Mouse (Mus musculus): ENCODE data around the gene Shank2. TPM values are rescaled to one million over a fixed set of nuclear protein-coding genes. Genes with fewer than 3 reads are reported as not detected.

Shank2 gene
- total and polyA plus RNA-seq, 3 experiments, result not detected

GRCm38 (mm10) chr7:144132699-144133387 lies 131.1 kb downstream of the Shank2 start:
- Histone ChIP-seq H3K79me2 (ENCODE audit: control insufficient read depth, insufficient read depth, low read length, poor library complexity) (no peaks in the 10 kb centered on the region), H3K27me3 (ENCODE audit: control insufficient read depth in 1 of 2, insufficient read depth in 2 of 2, low read length in 2 of 2) (no peaks in the 10 kb centered on the region), H3K4me1 (ENCODE audit: control insufficient read depth in 1 of 2, insufficient read depth in 2 of 2, low read length in 2 of 2) (no peaks in the 10 kb centered on the region), H3K36me3 (ENCODE audit: control insufficient read depth in 1 of 2, insufficient read depth in 2 of 2, low read length in 2 of 2) (no peaks in the 10 kb centered on the region), H3K27ac (ENCODE audit: control insufficient read depth, low read depth, low read length) (no peak overlapping the region), H3K4me3 (ENCODE audit: control insufficient read depth in 1 of 2, insufficient read depth in 1 of 2, low read depth in 2 of 2, low read length in 2 of 2) (no peak overlapping the region), H3K9ac (ENCODE audit: control insufficient read depth, low read depth, low read length, poor library complexity, severe bottlenecking) (no peak overlapping the region), H3K9me3 (replicated peaks; ENCODE audit: insufficient read depth, low read length) (no peaks in the 10 kb centered on the region)
- TF ChIP-seq ELF1 (IDR thresholded peaks at IDR 0.05; ENCODE audit: low read depth, low read length), result no peak
- TF ChIP-seq ZNF384 (IDR thresholded peaks at IDR 0.05; ENCODE audit: low read depth, low read length), result no peak
- no peak for TF ChIP-seq POLR2AphosphoS5 (IDR thresholded peaks at IDR 0.05; ENCODE audit: borderline replicate concordance, low read depth, low read length)
- TF ChIP-seq GABPA (IDR thresholded peaks at IDR 0.05; ENCODE audit: low read depth, low read length), result no peak
- DNase-seq (ENCODE audit: low read depth, low spot score), result no peak

GRCm38 (mm10) chr7:144133388-144133998 lies 131.8 kb downstream of the Shank2 start:
- no peaks in the 10 kb centered on the region for H3K36me3 ChIP-seq (ENCODE audit: control insufficient read depth in 1 of 2, insufficient read depth in 2 of 2, low read length in 2 of 2)
- no peak for DNase-seq (ENCODE audit: low read depth, low spot score)
- no peaks in the 10 kb centered on the region for H3K4me1 ChIP-seq (ENCODE audit: control insufficient read depth in 1 of 2, insufficient read depth in 2 of 2, low read length in 2 of 2)
- no peaks in the 10 kb centered on the region for H3K79me2 ChIP-seq (ENCODE audit: control insufficient read depth, insufficient read depth, low read length, poor library complexity)
- H3K4me3 ChIP-seq (ENCODE audit: control insufficient read depth in 1 of 2, insufficient read depth in 1 of 2, low read depth in 2 of 2, low read length in 2 of 2), result no peak overlapping the region
- no peaks in the 10 kb centered on the region for H3K27me3 ChIP-seq (ENCODE audit: control insufficient read depth in 1 of 2, insufficient read depth in 2 of 2, low read length in 2 of 2)
- H3K27ac ChIP-seq (ENCODE audit: control insufficient read depth, low read depth, low read length), result no peak overlapping the region
- no peak overlapping the region for H3K9ac ChIP-seq (ENCODE audit: control insufficient read depth, low read depth, low read length, poor library complexity, severe bottlenecking)
- TF ChIP-seq CTCF (IDR thresholded peaks at IDR 0.05 in 2 of 3, conservative IDR thresholded peaks at IDR 0.05 in 1 of 3; ENCODE audit: control insufficient read depth in 1 of 3, insufficient read depth in 1 of 3, low read depth in 2 of 3, low read length in 3 of 3, poor library complexity in 1 of 3, severe bottlenecking in 1 of 3) (no peak), ZC3H11A (IDR thresholded peaks at IDR 0.05; ENCODE audit: low read depth, low read length) (no peak), MYC (IDR thresholded peaks at IDR 0.05; ENCODE audit: low read depth, low read length) (no peak), E2F4 (IDR thresholded peaks at IDR 0.05; ENCODE audit: borderline replicate concordance, low read depth, low read length) (no peak), JUND (IDR thresholded peaks at IDR 0.05; ENCODE audit: low read depth, low read length) (no peak), ZNF384 (IDR thresholded peaks at IDR 0.05; ENCODE audit: low read depth, low read length) (no peak), BHLHE40 (IDR thresholded peaks at IDR 0.05; ENCODE audit: borderline replicate concordance, low read depth, low read length) (no peak), POLR2AphosphoS5 (IDR thresholded peaks at IDR 0.05; ENCODE audit: borderline replicate concordance, low read depth, low read length) (no peak), MYB (IDR thresholded peaks at IDR 0.05; ENCODE audit: low read depth, low read length) (no peak), MEF2A (IDR thresholded peaks at IDR 0.05; ENCODE audit: extremely low read depth, insufficient replicate concordance, low read depth, low read length, poor library complexity, severe bottlenecking) (no peak), EP300 (IDR thresholded peaks at IDR 0.05; ENCODE audit: low read depth in 1 of 2, low read length in 2 of 2) (no peak), USF2 (IDR thresholded peaks at IDR 0.05; ENCODE audit: borderline replicate concordance in 1 of 2, insufficient read depth in 1 of 2, low read depth in 1 of 2, low read length in 2 of 2) (no peak), UBTF (IDR thresholded peaks at IDR 0.05; ENCODE audit: borderline replicate concordance, insufficient read depth, low read depth, low read length) (no peak), ELF1 (IDR thresholded peaks at IDR 0.05; ENCODE audit: low read depth, low read length) (no peak)
- no peaks in the 10 kb centered on the region for H3K9me3 ChIP-seq (replicated peaks; ENCODE audit: insufficient read depth, low read length)
